Mouse (Mus musculus) CH12.LX (cell line): Measurements from ENCODE around the gene Ift22. TPM values are rescaled to one million over a fixed set of nuclear protein-coding genes. Genes with fewer than 3 reads are reported as not detected.
A peak's percentile ranks its signal among the peaks of the same experiment; 100 is the strongest.

ENCODE experiments used
- DNase-seq: peaks from one replicate; pipeline ENCODE4 v3.0.0-alpha.2; 2013; ENCODE audit errors: extremely low read depth
- H3K27ac ChIP-seq: 2 replicates; pipeline ENCODE4 v1.5.1; 2012; ENCODE audit warnings: low read depth, mild to moderate bottlenecking, control low read depth, moderate library complexity; ENCODE audit not compliant: insufficient read depth
- H3K27me3 ChIP-seq: replicated peaks from 2 replicates; pipeline ENCODE3; 2012; ENCODE audit warnings: inconsistent platforms
- H3K36me3 ChIP-seq, 2 experiments: replicated peaks in 1 of 2; 2 replicates each; pipeline versions ENCODE3 to v1.6.1; 2012; ENCODE audit warnings: inconsistent platforms in 1 of 2, low read length in 1 of 2, mild to moderate bottlenecking in 1 of 2, mixed read lengths in 1 of 2, moderate library complexity in 1 of 2; ENCODE audit not compliant: control insufficient read depth in 1 of 2, insufficient read depth in 1 of 2
- H3K4me1 ChIP-seq, 2 experiments: 2 replicates each; pipeline ENCODE4 v1.6.1; 2012; ENCODE audit warnings: inconsistent platforms in 1 of 2, moderate library complexity in 1 of 2; ENCODE audit not compliant: insufficient read depth in 2 of 2, control insufficient read depth in 1 of 2
- H3K4me2 ChIP-seq: 2 replicates; pipeline ENCODE4 v1.6.1; 2012; ENCODE audit warnings: low read depth, mild to moderate bottlenecking, control low read depth; ENCODE audit not compliant: poor library complexity, insufficient read depth, severe bottlenecking
- H3K4me3 ChIP-seq, 3 experiments: fragments of 150-350 bp in 1 of 3; sonication (generic) in 1 of 3; replicated peaks in 1 of 3; 2 replicates each; pipeline versions ENCODE3 to v1.5.1; 2011 to 2012; ENCODE audit warnings: low read depth in 2 of 3, low read length in 2 of 3, mild to moderate bottlenecking in 2 of 3, moderate library complexity in 2 of 3, control low read depth in 1 of 3, improper control_type of control experiment in 1 of 3, inconsistent platforms in 1 of 3, mixed read lengths in 1 of 3; ENCODE audit not compliant: poor library complexity in 1 of 3
- H3K79me2 ChIP-seq: replicated peaks from 2 replicates; pipeline ENCODE4 v1.6.1; 2012; ENCODE audit warnings: mild to moderate bottlenecking, moderate library complexity; ENCODE audit not compliant: control insufficient read depth, poor library complexity, insufficient read depth, severe bottlenecking; ENCODE audit errors: extremely low read depth
- H3K9ac ChIP-seq: 2 replicates; pipeline ENCODE4 v1.6.1; 2012; ENCODE audit warnings: low read depth, mild to moderate bottlenecking, control low read depth, moderate library complexity; ENCODE audit not compliant: insufficient read depth
- H3K9me3 ChIP-seq: replicated peaks from 2 replicates; pipeline ENCODE3; 2012; ENCODE audit warnings: low read length, inconsistent platforms, mixed read lengths
- CHD1 ChIP-seq: IDR thresholded peaks from 2 replicates; pipeline ENCODE4 v1.6.1; 2012; ENCODE audit warnings: low read depth, low read length, improper control_type of control experiment, inconsistent platforms
- CHD2 ChIP-seq: IDR thresholded peaks from 2 replicates; pipeline ENCODE4 v1.6.1; 2011; ENCODE audit warnings: low read length, improper control_type of control experiment
- EP300 ChIP-seq: IDR thresholded peaks from 2 replicates; pipeline ENCODE4 v1.6.1; 2011; ENCODE audit warnings: low read length, improper control_type of control experiment
- HCFC1 ChIP-seq: IDR thresholded peaks from 2 replicates; pipeline ENCODE4 v1.6.1; 2012; ENCODE audit warnings: low read depth, mild to moderate bottlenecking, inconsistent platforms, low read length, improper control_type of control experiment
- JUN ChIP-seq: IDR thresholded peaks from 2 replicates; pipeline ENCODE4 v1.6.1; 2011; ENCODE audit warnings: low read depth, mild to moderate bottlenecking, low read length, improper control_type of control experiment, moderate library complexity; ENCODE audit not compliant: insufficient read depth
- MAX ChIP-seq: IDR thresholded peaks from 2 replicates; pipeline ENCODE4 v1.6.1; 2011; ENCODE audit warnings: low read length, improper control_type of control experiment
- MAZ ChIP-seq: IDR thresholded peaks from 2 replicates; pipeline ENCODE4 v1.6.1; 2012; ENCODE audit warnings: low read depth, mild to moderate bottlenecking, inconsistent platforms, low read length, improper control_type of control experiment, moderate library complexity
- MXI1 ChIP-seq: IDR thresholded peaks from 2 replicates; pipeline ENCODE4 v1.6.1; 2011; ENCODE audit warnings: mild to moderate bottlenecking, low read depth, low read length, improper control_type of control experiment
- NRF1 ChIP-seq: IDR thresholded peaks from 2 replicates; pipeline ENCODE4 v1.6.1; 2014; ENCODE audit warnings: low read depth, mild to moderate bottlenecking, inconsistent platforms, low read length, improper control_type of control experiment, moderate library complexity
- PAX5 ChIP-seq: IDR thresholded peaks from 2 replicates; pipeline ENCODE4 v1.6.1; 2012; ENCODE audit warnings: low read length, inconsistent platforms, mixed read lengths
- POLR2AphosphoS2 ChIP-seq: IDR thresholded peaks from 2 replicates; pipeline ENCODE4 v1.6.1; 2011; ENCODE audit warnings: low read depth, low read length, improper control_type of control experiment
- RAD21 ChIP-seq: IDR thresholded peaks from 2 replicates; pipeline ENCODE4 v1.6.1; 2011; ENCODE audit warnings: low read depth, mild to moderate bottlenecking, low read length, improper control_type of control experiment, moderate library complexity
- SIN3A ChIP-seq: IDR thresholded peaks from 2 replicates; pipeline ENCODE4 v1.6.1; 2012; ENCODE audit warnings: low read length, improper control_type of control experiment, inconsistent platforms
- SMC3 ChIP-seq: IDR thresholded peaks from 2 replicates; pipeline ENCODE4 v1.6.1; 2011; ENCODE audit warnings: low read depth, low read length, improper control_type of control experiment
- TCF12 ChIP-seq: IDR thresholded peaks from 2 replicates; pipeline ENCODE4 v1.6.1; 2014; ENCODE audit warnings: low read depth, mild to moderate bottlenecking, inconsistent platforms, low read length, improper control_type of control experiment
- USF2 ChIP-seq: conservative IDR thresholded peaks from 2 replicates; pipeline ENCODE4 v1.6.1; 2011; ENCODE audit warnings: low read depth, low read length, improper control_type of control experiment
- dilution Hi-C: fragments of 300-500 bp; cut with MboI; formaldehyde crosslinking; loops from 2 replicates; pipeline ENCODE4 v1.14.3; 2020; ENCODE audit warnings: low sequenced_read_pairs; ENCODE audit not compliant: extremely low pct_unique_long_range_greater_than_20kb, extremely low pct_ligation_motif_present
- in situ Hi-C: fragments of 300-500 bp; cut with MboI; formaldehyde crosslinking; loops from 3 replicates; pipeline ENCODE4 v1.14.3; 2019; ENCODE audit warnings: low sequenced_read_pairs, low pct_ligation_motif_present, low pct_unique_long_range_greater_than_20kb, mixed read lengths
- polyA plus RNA-seq: library from polyadenylated mRNA; unstranded; fragments of >175 nt; gene quantifications from 2 replicates; pipeline ENCODE4 v1.2.1, GENCODE M21; 2012; ENCODE audit warnings: low read depth; ENCODE audit not compliant: insufficient read length
- total RNA-seq, 2 experiments: library from RNA; depleted of rRNA; stranded (reverse); fragments of 300-350 nt in 1 of 2; fragments of >200 nt in 1 of 2; gene quantifications; 2 replicates each; pipeline ENCODE4 v1.2.3; 2012 to 2014

Ift22 gene
- total and polyA plus RNA-seq, 3 experiments: 16.8 to 39.6 (median 18.5) TPM

GRCm38 (mm10) chr5:136958991-136959605, 51.1 kb downstream of the Ift22 start:
- no peaks in the 10 kb centered on the region for H3K9me3 ChIP-seq
- dilution Hi-C loops: no loop called here
- TF ChIP-seq HCFC1: no peak
- no peak for TF ChIP-seq EP300
- TF ChIP-seq SMC3: no peak
- TF ChIP-seq PAX5: no peak
- TF ChIP-seq RAD21: no peak
- TF ChIP-seq MAX: no peak
- TF ChIP-seq MXI1: no peak
- TF ChIP-seq MAZ: no peak
- no peak for TF ChIP-seq TCF12
- TF ChIP-seq JUN: no peak
- no peak for TF ChIP-seq NRF1
- TF ChIP-seq CHD2: no peak
- no peak for TF ChIP-seq CHD1
- no peak for TF ChIP-seq USF2
- TF ChIP-seq SIN3A: no peak
- TF ChIP-seq, all 38 proteins: peak for 0
- no peak overlapping the region for H3K4me3 ChIP-seq
- in situ Hi-C loops: no loop called here
- no peak overlapping the region for H3K27ac ChIP-seq
- H3K27me3 ChIP-seq: no peaks in the 10 kb centered on the region
- DNase-seq: no peak
- peaks cover 11 to 42% of the 10 kb centered on the region in 2 experiments; a peak in 3 of 4 replicates for H3K4me1 ChIP-seq
- no peak overlapping the region for H3K9ac ChIP-seq
- no peaks in the 10 kb centered on the region for H3K79me2 ChIP-seq
- 0 out of 2 replicates have a peak overlapping the region, but pooled peaks have one; percentile 26 for H3K4me2 ChIP-seq
- H3K36me3 ChIP-seq: peaks cover 10 to 20% of the 10 kb centered on the region in 2 experiments

GRCm38 (mm10) chr5:136960053-136960452, 52.1 kb downstream of the Ift22 start:
- no peaks in the 10 kb centered on the region for H3K9me3 ChIP-seq
- in situ Hi-C loops (loop anchor here (5.0 kb wide), 1 partner anchor 33 kb away; no protein-coding TSS in a partner anchor), dilution Hi-C loops (no loop called here)
- H3K9ac ChIP-seq: no peak overlapping the region
- peaks cover 20 to 28% of the 10 kb centered on the region in 2 experiments for H3K36me3 ChIP-seq
- H3K79me2 ChIP-seq: no peaks in the 10 kb centered on the region
- DNase-seq: no peak
- TF ChIP-seq POLR2AphosphoS2: no peak
- no peak overlapping the region for H3K4me3 ChIP-seq
- no peaks in the 10 kb centered on the region for H3K27me3 ChIP-seq
- H3K27ac ChIP-seq: no peak overlapping the region
- no peak overlapping the region for H3K4me2 ChIP-seq
- peaks cover 11 to 34% of the 10 kb centered on the region in 2 experiments; a peak in 3 of 4 replicates for H3K4me1 ChIP-seq
